Mouse (Mus musculus) cerebellum, adult 9-10 months (tissue): Measurements from ENCODE around the gene Adam1b.
A peak's percentile ranks its signal among the peaks of the same experiment; 100 is the strongest.

Source experiments
- DNase-seq: peaks from one replicate; pipeline ENCODE4 v3.0.0; 2022

Adam1b gene

DNA sequence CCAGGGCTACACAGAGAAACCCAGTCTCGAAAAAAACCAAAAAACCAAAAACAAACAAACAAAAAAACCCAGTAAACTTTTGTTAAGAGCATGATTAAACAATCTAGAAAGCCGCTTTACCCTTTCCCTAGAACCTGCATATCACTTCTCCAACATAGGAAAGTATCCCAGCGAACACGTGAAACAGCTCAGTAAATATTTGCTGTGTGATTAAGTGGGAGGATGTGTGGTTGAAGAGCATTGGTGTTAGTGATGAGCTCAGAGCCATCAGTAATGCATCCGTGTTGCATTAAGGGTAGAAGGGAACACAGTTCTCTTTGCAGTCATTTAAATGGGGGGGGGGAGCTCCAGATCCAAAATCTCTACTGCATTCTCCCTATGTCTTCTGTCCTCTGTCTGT, 18.4 kb downstream of the Adam1b start:
- DNase-seq = no peak

GRCm38 (mm10) chr5:121477680-121478079, 25.6 kb downstream of the Adam1b start:
- peak; percentile 84 for DNase-seq

GRCm38 (mm10) chr5:121476040-121476439, 27.2 kb downstream of the Adam1b start:
- DNase-seq = no peak

- DNase-seq = no peak
These were observed 28.6 kb downstream of the Adam1b start for GRCm38 (mm10) chr5:121474610-121475009.

DNA sequence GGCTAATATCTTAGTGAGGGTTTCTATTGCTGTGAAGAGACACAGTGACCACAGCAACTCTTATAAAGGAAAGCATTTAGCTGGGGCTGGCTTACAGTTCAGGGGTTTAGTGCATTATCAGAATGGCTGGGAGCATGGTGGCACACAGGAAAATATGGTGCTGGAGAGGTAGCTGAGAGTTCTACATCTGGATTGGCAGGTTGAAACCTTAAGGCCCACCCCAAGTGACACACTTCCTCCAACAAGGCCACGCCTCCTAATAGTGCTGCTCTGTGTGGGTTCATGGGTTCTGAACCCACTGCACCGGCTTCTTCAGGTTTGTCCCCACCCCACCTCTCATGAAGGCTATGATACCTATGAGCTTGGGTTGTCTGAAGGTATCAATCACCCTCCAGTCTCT, 30.8 kb downstream of the Adam1b start:
- no peak for DNase-seq

GRCm38 (mm10) chr5:121469566-121469965, 33.7 kb downstream of the Adam1b start:
- DNase-seq = no peak

DNA sequence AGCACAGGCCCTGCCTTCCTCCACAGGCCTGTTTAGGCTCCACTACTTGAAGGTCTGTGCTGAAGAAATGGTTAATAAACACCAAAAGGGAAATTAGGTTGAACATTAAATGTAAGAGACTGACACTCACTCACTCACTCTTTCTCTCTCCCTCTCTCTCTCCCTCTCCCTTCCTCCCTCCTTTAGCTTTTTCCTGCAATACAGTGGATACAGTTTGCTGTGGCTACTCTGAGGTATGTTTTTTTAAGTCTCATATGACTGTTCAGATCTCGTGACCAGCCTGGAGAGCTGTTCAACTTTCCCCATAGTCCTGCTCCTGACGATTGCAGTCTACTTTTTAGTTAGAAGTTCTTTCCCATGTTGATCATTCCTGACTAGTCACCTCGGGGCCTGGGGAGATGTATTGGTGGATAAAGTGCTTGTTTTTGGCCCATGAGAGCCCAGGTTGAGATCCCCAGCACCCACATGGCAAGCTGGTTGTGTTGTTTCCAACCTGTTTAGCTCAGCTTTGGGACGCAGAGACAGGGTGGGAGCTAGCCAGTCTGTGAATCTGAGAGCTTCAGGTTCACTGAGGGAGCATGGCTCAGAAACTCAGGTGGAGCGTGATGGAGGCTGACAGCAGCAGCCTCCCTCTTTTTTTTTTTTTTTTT, 39.5 kb downstream of the Adam1b start:
- no peak for DNase-seq

DNA sequence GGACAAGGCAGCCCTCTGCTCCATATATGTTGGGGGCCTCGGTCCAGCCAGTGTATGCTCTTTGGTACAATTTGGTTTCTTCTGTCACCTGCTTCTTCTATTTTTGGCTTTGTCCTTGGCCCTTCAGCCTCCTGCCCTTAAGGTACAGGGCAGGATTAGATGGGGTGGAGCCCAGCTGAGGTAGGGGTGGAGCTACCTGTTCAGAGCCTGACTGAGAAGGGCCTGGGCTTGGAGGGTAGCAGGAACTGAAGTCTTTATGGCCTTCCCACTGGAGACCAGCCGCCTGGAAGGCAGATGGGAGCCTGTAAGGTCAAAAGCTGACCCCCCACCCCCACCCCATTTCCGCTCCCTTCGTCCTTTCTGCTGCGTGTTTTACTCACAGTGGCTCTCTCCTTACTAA, 40.3 kb downstream of the Adam1b start:
- no peak for DNase-seq

DNA sequence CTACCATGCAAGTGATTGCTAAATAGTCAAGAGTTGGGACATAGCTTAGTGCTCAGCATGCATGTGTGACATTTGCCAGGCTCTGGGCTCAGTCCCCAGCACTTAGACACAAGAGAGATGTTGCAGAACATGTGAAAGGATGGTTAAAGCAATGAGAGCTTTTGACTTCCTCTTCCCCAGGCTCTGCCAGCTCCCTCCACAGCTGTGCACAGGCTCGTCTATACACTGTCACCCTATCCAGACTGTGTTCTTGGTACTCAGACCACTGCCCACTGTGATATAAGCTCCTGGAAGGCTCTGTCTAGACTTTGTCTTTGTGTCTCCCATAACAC, 41.1 kb downstream of the Adam1b start:
- DNase-seq = no peak

DNA sequence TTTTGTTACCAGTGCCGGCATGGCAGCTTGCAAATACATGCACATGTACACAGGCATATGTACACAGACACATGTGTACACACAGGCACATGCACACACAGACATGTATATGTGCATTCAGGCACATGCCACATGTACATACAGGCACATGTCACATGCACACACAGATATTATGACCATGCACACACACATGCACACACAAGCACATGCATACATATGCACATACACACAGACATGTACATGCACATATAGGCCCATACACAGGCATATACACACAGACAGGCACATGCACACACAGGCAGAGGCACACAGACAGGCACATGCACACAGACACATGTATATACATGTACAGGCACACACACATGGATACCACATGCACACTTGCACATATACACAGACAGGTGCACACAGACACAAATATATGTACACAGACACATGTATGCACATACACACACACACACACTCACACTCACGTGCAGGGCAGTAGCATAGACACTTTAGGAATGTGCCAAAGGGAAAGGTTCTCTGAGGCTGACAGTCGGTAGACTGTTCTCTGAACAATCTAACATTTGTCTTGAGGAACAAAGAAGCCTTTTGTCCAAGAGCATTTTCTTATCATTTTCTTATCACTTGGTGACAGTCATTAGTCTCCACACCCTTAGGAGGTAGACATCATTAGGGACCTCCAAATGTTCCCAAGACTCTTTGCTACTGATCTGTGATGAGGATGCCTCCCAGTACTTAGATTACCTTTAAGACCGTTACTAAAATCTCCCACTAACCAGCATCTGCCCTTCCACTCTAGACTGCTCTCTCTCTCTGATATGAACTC, 41.7 kb downstream of the Adam1b start:
- no peak for DNase-seq

- DNase-seq = no peak
These were observed 47.5 kb downstream of the Adam1b start for GRCm38 (mm10) chr5:121455510-121456265.

GRCm38 (mm10) chr5:121454503-121454782, 48.8 kb downstream of the Adam1b start:
- DNase-seq = peak; percentile 38

GRCm38 (mm10) chr5:121453743-121454502, 49.3 kb downstream of the Adam1b start:
- DNase-seq = peak; percentile 33

DNA sequence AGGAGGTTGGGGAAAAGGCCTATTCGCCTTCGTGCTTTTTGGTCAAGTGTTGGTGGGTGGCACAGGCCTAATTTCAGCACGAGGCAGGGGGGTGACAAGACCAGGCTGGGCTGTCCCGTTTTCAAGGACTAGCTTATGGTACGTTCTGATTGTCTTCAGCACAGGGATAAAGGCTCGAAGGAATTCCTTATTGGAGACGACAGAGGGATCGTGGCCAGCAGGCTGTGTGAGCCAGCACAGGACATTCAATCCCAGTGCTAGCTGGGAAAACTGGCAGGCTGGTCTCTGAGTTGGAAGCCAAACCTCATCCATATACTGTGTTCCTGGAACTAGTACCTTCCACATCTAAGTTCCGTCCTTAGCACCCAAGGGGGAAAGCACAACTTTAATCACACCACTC, 50.3 kb downstream of the Adam1b start:
- DNase-seq = no peak

- peak; percentile 97 for DNase-seq
These were observed 51.0 kb downstream of the Adam1b start, which contains the start of gene Erp29 for GRCm38 (mm10) chr5:121452026-121452869. Gene Erp29, minus strand, starts transcription at chr5:121452506.

DNA sequence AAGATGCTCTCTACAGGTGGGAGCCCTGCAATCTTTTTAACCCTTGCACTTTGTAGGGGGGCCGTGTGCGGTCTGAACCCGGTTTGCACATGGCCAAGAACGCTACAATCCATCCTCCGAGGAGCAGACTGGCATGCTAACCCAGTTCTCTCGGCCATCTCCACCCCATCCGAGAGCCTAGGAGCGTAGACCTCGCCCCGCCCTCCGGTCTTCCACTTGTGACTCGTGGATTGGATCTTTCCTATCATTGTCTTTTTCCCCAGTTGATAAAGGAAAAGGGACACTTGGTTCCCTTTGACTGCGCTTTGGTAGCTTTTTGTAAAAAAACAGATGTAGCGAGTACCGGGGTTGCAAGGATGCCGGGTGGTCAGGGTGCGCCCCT, 51.6 kb downstream of the Adam1b start, which contains the start of gene Tmem116:
Gene Tmem116, plus strand, starts transcription at position 250 of the 382 bp plus-strand sequence.
- DNase-seq = peak; percentile 65

- DNase-seq = peak; percentile 28
These were observed 52.0 kb downstream of the Adam1b start for GRCm38 (mm10) chr5:121451203-121451602.

- DNase-seq = peak; percentile 27
These were observed 52.8 kb downstream of the Adam1b start for GRCm38 (mm10) chr5:121450476-121450875.
